In the genomic region with DNA sequence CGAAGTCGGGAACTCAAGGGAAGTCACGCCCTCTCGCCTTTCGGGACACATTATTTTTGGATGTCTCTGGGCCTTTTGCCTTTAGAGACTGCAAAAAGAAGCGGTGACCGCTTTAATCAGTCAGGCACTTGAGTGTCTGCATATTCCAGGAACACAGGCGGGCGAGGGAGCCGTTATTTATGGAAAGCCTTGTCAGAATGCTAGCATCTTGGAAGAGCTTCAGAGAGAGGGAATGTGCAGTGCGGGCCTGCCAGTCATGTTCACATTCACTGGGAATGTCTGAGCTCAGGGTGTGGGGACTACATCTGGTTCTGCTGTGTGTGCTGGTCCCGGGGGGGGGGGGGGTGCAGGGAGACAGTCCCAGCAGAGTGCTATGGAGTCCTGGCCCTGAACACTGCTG, we compare ENCODE assay signal across 9 mouse cellular contexts. TPM values are rescaled to one million over a fixed set of nuclear protein-coding genes. Genes with fewer than 3 reads are reported as not detected.
DNase-seq lines count a peak whose midpoint lies in the region; ATAC-seq and TF ChIP-seq lines count a peak whose summit lies in the region.
"Had no signal": no experiment of that assay in that cellular context is flagged by ENCODE, and none has a peak within 500 bp of the region (broad histone marks: within the 10 kb centered on the region; RNA-seq: fewer than 3 reads in every experiment).

No protein-coding gene starts in this region.

- no peaks in the 10 kb centered on the region for H3K36me3 ChIP-seq in kidney, postnatal 0 days (ENCODE audit: insufficient read depth, low read length)
- H3K36me3 ChIP-seq in kidney, embryonic 14.5 days (ENCODE audit: control insufficient read depth, insufficient read depth, low read length): no peaks in the 10 kb centered on the region
- H3K36me3 ChIP-seq in heart, embryonic 15.5 days: no peaks in the 10 kb centered on the region

- H3K4me2 ChIP-seq in kidney, postnatal 0 days (ENCODE audit: low read length): no peak overlapping the region
- H3K4me2 ChIP-seq in kidney, embryonic 14.5 days (replicated peaks; ENCODE audit: low read depth, low read length): no peak overlapping the region
- no peak overlapping the region for H3K4me2 ChIP-seq in heart, embryonic 15.5 days

- TF ChIP-seq CTCF in kidney, postnatal 0 days (IDR thresholded peaks at IDR 0.05; ENCODE audit: low read depth): no peak

- ATAC-seq in kidney, postnatal 0 days (replicated peaks; ENCODE audit: low FRiP score, low read depth): no peak
- no peak for ATAC-seq in kidney, embryonic 14.5 days (ENCODE audit: low FRiP score, low TSS enrichment)
- peak; percentile 94 for ATAC-seq in frontal cortex, adult (ENCODE audit: low TSS enrichment)
- ATAC-seq in heart, embryonic 15.5 days (replicated peaks; ENCODE audit: insufficient number of reproducible peaks, insufficient read depth, low FRiP score, low read depth): peak; percentile 87

- 60% methylated on average over 12 of the region's 12 CpGs for WGBS in kidney, postnatal 0 days
- WGBS in kidney, embryonic 14.5 days: 74% methylated on average over 12 of the region's 12 CpGs
- WGBS in heart, embryonic 15.5 days: 41% methylated on average over 12 of the region's 12 CpGs

- no peak overlapping the region for H3K9ac ChIP-seq in kidney, postnatal 0 days (ENCODE audit: low read depth, low read length)
- no peak overlapping the region for H3K9ac ChIP-seq in kidney, embryonic 14.5 days (ENCODE audit: low read depth, low read length)
- no peak overlapping the region for H3K9ac ChIP-seq in heart, embryonic 15.5 days

- peak; percentile 50 for DNase-seq in kidney, postnatal 0 days (ENCODE audit: low spot score)
- peak; percentile 71 for DNase-seq in lung, postnatal 36 days
- DNase-seq in cerebellum, adult 11 months: no peak
- no peak for DNase-seq in kidney, adult 8-10 months
- DNase-seq in thymus, adult 18-20 months: no peak

- H3K27ac ChIP-seq in kidney, postnatal 0 days: no peak overlapping the region
- H3K27ac ChIP-seq in kidney, embryonic 14.5 days (ENCODE audit: low read depth, low read length): no peak overlapping the region
- peak overlapping the region; percentile 93 for H3K27ac ChIP-seq in heart, embryonic 15.5 days

- H3K4me1 ChIP-seq in kidney, postnatal 0 days (replicated peaks; ENCODE audit: insufficient read depth, low read length): 0 out of 2 replicates have a peak, but pooled peaks cover 2% of the 10 kb centered on the region
- 0 out of 2 replicates have a peak, but pooled peaks cover 3% of the 10 kb centered on the region for H3K4me1 ChIP-seq in kidney, embryonic 14.5 days (ENCODE audit: control insufficient read depth, insufficient read depth, low read length)
- H3K4me1 ChIP-seq in heart, embryonic 15.5 days (replicated peaks): peaks cover 41% of the 10 kb centered on the region

- H3K4me3 ChIP-seq in kidney, postnatal 0 days (replicated peaks; ENCODE audit: low read depth, low read length): no peak overlapping the region
- no peak overlapping the region for H3K4me3 ChIP-seq in kidney, embryonic 14.5 days (ENCODE audit: low read length)
- H3K4me3 ChIP-seq in heart, embryonic 15.5 days: no peak overlapping the region

- no peaks in the 10 kb centered on the region for H3K9me3 ChIP-seq in kidney, postnatal 0 days (replicated peaks; ENCODE audit: low read length)
- H3K9me3 ChIP-seq in kidney, embryonic 14.5 days (ENCODE audit: control insufficient read depth, low read length): no peaks in the 10 kb centered on the region
- no peaks in the 10 kb centered on the region for H3K9me3 ChIP-seq in heart, embryonic 15.5 days (replicated peaks)

- no peaks in the 10 kb centered on the region for H3K27me3 ChIP-seq in kidney, postnatal 0 days (ENCODE audit: insufficient read depth, low read length)
- no peaks in the 10 kb centered on the region for H3K27me3 ChIP-seq in kidney, embryonic 14.5 days (ENCODE audit: control insufficient read depth, insufficient read depth, low read length)
- no peaks in the 10 kb centered on the region for H3K27me3 ChIP-seq in heart, embryonic 15.5 days

RNA-seq across cellular contexts. Expression of a gene that starts 5.0 kb away (rescaled TPM):
- polyA plus RNA-seq in kidney, postnatal 0 days (2015; fragmentation: Nextera tagmentation; extraction: Ambion mirVana): not detected in 2 replicates
- polyA plus RNA-seq in kidney, embryonic 14.5 days (2014; fragmentation: Nextera tagmentation; extraction: Ambion mirVana): not detected in 2 replicates
- polyA plus RNA-seq in heart, embryonic 15.5 days (2015; fragmentation: Nextera tagmentation; extraction: Ambion mirVana): not detected in 2 replicates
- polyA plus RNA-seq: urinary bladder, adult 2 months had no signal

RNA-seq across cellular contexts. Expression of a gene that starts 21.7 kb away (rescaled TPM):
- polyA plus RNA-seq in kidney, postnatal 0 days (2015; fragmentation: Nextera tagmentation; extraction: Ambion mirVana): 27.3 and 29.0 TPM in 2 replicates
- polyA plus RNA-seq in kidney, embryonic 14.5 days (2014; fragmentation: Nextera tagmentation; extraction: Ambion mirVana): 25.1 and 37.3 TPM in 2 replicates
- polyA plus RNA-seq in heart, embryonic 15.5 days (2015; fragmentation: Nextera tagmentation; extraction: Ambion mirVana): 59.9 and 67.6 TPM in 2 replicates

Comparison
In these comparisons a context has a peak if more than half of its experiments do, and no peak if none do; other contexts are left out.
1. DNase-seq: peak in kidney, postnatal 0 days (single experiment) and lung, postnatal 36 days (single experiment); none in cerebellum, adult 11 months (single experiment), kidney, adult 8-10 months (0 of 2) and thymus, adult 18-20 months (0 of 2).
2. ATAC-seq: peak in frontal cortex, adult (single experiment) and heart, embryonic 15.5 days (single experiment); none in kidney, postnatal 0 days (single experiment) and kidney, embryonic 14.5 days (single experiment).